Mouse (Mus musculus): ENCODE data around the gene Ntn3.
A peak's percentile ranks its signal among the peaks of the same experiment; 100 is the strongest.

Gene Ntn3

GRCm38 (mm10) chr17:24173423-24173822 lies 35.9 kb downstream of the Ntn3 start:
- DNase-seq = peak; percentile 73

DNA sequence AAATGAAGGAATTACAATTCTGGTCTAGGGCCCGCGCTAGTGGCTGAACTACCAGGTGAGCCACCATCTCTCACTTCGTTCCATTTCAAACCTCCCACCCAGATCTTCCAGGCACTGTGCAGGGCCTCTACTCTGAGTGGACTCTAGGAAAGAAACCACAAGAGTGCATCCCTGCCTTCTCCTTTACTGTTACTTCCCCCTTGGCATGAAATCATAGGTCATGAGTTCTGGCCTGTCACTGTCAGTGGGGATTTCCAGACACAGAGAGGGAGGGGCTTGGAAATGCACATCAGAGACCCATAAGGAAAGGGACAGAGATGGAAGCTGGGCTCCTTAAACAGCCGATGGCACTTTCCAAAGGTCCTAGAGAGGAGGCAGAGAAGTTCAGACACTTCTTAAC lies 37.6 kb downstream of the Ntn3 start:
- no peak for DNase-seq

GRCm38 (mm10) chr17:24170729-24171128 lies 38.6 kb downstream of the Ntn3 start:
- DNase-seq = no peak

GRCm38 (mm10) chr17:24170125-24170524 lies 39.2 kb downstream of the Ntn3 start:
- DNase-seq = no peak

- peak; percentile 97 for DNase-seq
These were observed 39.8 kb downstream of the Ntn3 start, which contains the start of gene Atp6v0c for GRCm38 (mm10) chr17:24169317-24170065. TSS of gene Atp6v0c (minus strand) at chr17:24169702.

GRCm38 (mm10) chr17:24168590-24169277 lies 40.6 kb downstream of the Ntn3 start:
- DNase-seq = peak; percentile 85

- DNase-seq = peak; percentile 56
These were observed 41.3 kb downstream of the Ntn3 start for GRCm38 (mm10) chr17:24167891-24168505.

GRCm38 (mm10) chr17:24167120-24167519 lies 42.2 kb downstream of the Ntn3 start:
- no peak for DNase-seq

DNA sequence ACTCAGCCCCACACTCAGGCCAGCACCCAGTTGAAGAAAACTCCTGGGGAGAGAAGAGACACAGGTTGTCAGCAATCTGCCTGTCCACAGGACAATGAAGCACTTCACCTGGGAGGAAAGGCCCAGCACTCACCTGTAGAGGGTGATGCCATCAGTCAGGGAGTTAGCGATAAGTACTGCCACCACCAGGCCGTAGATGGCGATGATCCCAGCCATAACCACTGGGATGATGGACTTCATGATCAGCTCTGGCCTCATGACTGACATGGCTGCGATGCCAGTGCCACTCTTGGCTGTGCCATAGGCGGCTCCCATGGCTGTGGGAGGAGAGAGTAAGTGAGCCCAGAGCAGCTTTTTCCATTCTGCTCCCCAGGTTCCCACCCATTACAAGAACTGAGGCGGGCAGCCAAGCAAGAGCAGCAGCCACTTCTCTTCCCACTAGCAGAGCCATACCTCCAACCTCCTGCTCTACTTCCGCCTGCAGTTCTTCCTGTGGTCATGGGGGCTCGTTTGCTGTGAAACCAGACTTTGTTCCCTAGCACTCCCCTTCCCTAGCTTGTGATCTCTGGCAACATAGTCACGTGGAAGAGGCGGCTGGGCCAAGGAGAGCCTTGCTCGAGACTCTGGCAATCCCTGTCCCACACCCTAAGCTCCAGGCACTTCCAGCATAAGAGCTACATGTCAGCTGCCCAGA lies 44.6 kb downstream of the Ntn3 start:
- no peak for DNase-seq

- peak; percentile 94 for DNase-seq
These were observed 46.0 kb downstream of the Ntn3 start, which contains the start of gene Amdhd2 for GRCm38 (mm10) chr17:24163176-24163962. TSS of gene Amdhd2 (minus strand) at chr17:24163766.

DNA sequence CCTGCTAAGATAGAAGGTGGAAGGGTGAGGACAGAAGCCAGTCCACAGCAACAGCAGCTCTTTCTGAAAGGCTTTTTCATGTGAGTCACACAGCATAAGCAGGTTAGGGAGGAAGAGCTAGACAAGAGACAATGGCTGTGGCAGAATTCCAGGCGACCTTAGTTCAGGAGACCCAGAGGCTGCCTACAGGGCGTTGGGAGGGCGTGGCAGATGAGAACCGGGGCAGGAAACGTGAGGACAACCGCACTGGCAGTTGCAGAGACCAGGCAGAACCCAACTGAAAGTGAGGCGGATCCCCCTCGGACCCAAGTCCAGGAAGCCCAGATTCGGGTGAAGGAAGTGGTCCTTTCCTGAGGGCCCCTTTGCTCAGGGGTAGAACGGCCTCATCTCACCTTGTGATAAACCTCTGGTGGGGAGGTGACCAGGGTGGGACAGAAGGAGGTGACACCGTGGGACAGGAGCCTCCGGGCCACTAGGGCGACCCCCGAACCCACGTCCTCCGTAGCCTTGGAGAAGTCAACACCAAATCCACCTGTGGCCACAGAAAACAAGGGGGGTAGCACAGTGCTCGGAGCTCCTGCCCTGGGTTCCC lies 46.7 kb downstream of the Ntn3 start:
- peak; percentile 62 for DNase-seq

DNA sequence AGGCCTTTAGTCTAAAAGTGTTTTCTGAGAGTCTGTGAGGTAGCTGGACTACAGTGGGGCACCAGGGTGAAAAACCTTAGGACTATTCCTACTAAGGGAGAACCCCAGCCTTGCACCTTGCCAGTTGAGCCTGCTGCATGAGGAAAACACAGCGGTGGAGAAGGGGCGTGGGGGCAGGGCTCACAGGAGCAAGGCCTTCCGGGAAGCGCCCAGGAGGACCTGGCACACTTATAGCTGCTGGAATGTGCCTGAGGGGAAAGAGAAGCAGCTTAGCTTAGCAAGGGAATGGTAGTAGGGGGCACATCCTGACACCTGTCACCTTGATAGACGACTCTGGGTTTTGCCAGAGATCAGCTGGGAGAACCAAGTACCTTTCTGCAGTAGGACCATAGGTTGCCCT lies 47.9 kb downstream of the Ntn3 start:
- DNase-seq = no peak

- no peak for DNase-seq
These were observed 51.8 kb downstream of the Ntn3 start for GRCm38 (mm10) chr17:24157526-24157925.

- no peak for DNase-seq
These were observed 52.2 kb downstream of the Ntn3 start for GRCm38 (mm10) chr17:24157121-24157520.

DNA sequence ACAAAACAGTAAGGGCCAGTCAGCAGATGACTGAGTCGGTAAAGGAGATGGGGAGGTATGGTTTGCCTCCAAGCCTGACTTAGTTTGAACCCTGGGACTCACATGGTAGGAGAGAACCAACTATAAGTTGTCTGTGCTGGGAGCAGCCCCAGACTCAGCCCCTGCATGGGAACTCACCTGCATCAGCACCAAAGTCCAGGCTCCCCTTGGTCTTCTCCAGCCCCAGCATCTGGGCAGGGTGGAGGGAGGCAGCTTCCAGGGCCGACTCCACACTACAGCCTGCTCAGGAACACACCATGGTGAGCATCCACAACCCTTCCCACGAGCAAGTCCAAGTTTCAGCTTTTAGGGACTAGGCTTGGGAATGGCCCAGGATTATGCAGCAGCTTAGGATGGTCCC lies 52.9 kb downstream of the Ntn3 start:
- DNase-seq = no peak

GRCm38 (mm10) chr17:24155742-24156141 lies 53.6 kb downstream of the Ntn3 start:
- DNase-seq = no peak

DNA sequence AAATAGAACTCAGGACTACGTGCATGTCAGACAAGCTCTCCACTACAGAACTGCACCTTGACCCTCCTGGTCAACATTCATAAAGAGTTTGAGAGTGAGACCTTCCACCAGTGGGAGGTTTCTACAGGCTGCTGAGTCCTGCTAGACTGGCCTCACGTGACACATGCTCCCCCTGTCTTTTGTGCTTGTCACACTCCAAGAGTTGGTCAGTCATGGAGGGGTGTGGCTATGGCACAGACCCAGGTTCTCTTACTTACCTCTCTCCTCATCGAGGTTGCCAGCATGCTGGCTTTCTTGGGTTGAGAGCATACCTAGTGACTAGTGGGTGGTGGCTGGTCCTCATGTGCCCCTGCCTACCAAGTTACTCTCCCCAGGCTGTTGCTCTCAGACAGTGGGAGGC lies 54.9 kb downstream of the Ntn3 start:
- DNase-seq = no peak

Measured in cerebellum, adult 9-11 months (tissue).